Mouse (Mus musculus): ENCODE data around the gene Slc25a22.
A peak's percentile ranks its signal among the peaks of the same experiment; 100 is the strongest.

Slc25a22 gene

GRCm38 (mm10) chr7:141413809-141414584, 23.7 kb downstream of the Slc25a22 start, which contains the start of gene Gatd1:
Gene Gatd1 (minus strand): TSS chr7:141414136.
- peak; percentile 98 for DNase-seq (ENCODE audit: low read depth, low spot score)

- peak; percentile 68 for DNase-seq (ENCODE audit: low read depth, low spot score)
Measured at GRCm38 (mm10) chr7:141413331-141413730, 24.4 kb downstream of the Slc25a22 start.

- DNase-seq (ENCODE audit: low read depth, low spot score): no peak
Measured at GRCm38 (mm10) chr7:141411667-141412066, 26.0 kb downstream of the Slc25a22 start.

DNA sequence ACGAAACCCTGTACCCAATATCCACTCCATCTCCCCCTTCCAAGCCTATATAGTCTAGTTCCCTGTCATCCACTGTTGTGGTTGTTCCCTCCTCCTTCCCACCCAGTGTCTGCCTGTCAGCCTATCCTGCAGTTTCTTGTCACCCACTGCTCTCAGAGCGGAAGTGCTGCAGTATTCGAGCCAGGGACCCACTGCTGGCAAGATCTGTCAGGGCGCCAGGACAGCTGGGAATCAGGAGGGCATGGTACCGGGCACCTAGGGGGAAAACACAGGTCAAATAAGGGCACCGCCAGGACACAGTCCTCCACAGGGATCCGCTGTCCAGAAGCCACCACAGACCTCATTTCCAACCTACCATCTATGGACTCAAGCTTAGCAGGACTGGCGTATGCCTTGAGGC, 27.1 kb downstream of the Slc25a22 start:
- no peak for DNase-seq (ENCODE audit: low read depth, low spot score)

DNA sequence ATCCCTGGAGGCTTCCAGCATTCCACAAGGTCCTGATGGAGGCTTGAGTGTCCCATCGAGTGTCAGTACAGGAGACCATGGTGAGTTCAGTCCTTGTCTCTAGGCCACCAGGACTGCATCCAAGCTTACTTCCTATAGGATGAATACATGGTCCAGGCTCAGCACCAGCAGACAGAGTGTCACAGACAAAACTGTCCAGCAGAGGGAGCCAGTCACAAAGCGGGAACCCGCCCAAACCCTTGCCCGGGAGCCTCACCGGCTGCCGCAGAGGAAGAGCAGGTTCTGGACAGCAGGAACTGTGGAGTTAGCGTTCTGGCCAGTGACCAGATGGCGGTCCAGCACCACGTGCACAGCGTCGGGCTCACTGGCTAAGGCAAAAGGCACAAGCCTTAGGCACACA, 28.9 kb downstream of the Slc25a22 start:
- peak; percentile 89 for DNase-seq (ENCODE audit: low read depth, low spot score)

DNA sequence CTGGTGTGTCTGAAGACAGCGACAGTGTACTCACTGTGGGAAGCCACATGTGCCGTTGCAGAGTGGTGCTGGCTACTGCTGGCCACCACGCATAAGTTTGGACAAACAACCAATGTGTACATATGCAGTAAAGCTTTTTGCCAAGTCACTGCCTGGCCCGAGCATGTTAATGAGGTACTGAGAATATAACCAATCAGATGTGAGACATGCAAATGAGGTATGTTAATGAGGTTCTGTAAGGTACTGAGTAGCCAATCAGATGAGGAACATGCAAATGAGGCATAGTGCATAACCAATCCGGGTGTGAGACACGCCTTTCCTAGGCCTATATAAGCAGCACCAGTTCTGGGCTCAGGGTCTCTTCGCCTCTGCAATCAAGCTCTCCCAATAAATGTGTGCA, 30.0 kb downstream of the Slc25a22 start:
- peak; percentile 75 for DNase-seq (ENCODE audit: low read depth, low spot score)

- DNase-seq (ENCODE audit: low read depth, low spot score): no peak
Measured at GRCm38 (mm10) chr7:141405466-141405865, 32.2 kb downstream of the Slc25a22 start.

GRCm38 (mm10) chr7:141403305-141403704, 34.4 kb downstream of the Slc25a22 start:
- peak; percentile 64 for DNase-seq (ENCODE audit: low read depth, low spot score)

DNA sequence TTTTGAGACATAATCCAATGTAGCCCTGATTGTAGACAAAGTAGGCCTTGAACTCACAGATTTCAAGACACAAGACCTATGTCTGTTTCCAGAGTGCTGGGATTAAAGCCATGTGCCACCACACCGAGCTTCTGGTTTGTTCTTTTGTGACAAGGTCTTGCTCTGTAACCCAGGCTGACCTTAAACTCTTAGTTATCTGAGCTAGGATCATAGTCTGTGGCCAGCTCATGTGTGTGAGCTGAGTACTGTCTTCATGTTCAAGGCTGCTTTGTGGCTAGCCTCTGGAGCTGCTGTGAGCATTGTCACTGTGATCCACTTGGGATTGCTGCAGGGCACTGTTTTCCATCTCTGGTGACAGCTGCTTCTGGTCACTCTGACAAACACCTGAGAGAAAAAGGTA, 42.3 kb downstream of the Slc25a22 start:
- no peak for DNase-seq (ENCODE audit: low read depth, low spot score)

DNA sequence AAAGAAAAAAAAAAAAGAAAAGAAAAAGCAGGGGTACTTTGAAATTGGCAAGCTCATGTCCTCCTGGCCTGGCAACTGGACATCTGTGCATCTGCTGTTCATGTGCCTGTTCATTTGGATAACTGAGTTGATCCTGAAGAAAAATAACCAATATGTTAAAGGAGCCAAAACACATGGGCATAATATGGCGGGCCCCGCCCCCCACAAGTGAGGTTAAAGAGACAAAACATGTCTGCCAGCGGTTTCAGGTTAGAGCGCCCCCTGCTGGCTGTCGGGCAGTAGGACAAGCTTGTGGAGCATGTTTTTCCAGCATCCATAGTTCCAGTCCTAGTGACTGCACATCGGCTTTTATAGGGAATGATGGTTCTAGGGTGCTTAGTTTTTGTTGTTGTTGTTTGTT, 42.9 kb downstream of the Slc25a22 start:
- peak; percentile 92 for DNase-seq (ENCODE audit: low read depth, low spot score)

DNA sequence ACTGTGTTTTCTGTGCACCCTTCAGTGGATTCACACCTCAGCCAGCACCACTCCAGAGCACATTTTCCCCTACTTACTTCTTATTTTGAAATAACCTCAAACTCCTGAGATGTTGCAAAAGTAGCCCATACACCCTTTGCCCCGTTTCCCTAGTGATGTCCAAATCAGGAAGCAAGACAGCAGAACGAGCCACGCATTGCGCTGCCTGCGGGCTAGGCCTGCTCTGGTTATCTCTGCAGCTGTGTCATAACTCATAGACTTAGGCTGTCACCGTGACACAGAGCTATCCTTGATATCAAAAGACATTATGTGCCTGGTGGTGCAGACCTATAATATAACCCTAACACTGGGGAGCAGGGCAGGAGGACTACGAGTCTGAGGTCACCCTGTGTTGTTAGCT, 43.5 kb downstream of the Slc25a22 start:
- DNase-seq (ENCODE audit: low read depth, low spot score): no peak

DNA sequence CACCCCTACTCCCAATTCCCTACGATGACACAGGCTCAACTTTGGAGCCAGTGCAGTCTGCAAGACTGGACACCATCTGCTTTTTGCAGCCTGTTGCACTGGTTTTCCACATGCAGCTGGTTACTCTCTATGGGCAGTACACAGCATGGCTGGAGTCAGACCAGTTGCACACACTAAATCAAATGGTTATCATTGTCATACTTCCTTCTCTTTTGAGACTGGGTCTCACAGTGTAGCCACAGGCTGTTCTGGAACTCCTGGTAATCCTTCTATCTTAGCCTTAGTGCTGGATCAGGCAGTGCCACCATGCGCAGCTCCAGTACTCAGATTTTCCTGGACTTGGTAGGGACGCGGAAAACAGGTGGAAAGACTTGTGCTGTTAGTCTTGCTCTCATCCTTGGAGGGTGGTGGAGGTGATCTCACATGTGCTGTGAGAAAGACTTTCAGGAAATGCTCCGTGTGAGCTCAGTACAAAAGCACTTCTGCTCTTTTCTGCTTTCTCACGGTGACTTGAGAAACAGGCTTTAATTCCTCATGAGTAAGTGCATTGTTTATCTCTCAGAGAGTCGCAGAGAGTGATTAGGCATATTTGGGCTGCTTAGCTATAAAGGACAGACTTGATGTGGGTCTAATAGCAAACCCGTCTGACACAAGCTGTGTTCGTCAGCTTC, 45.0 kb downstream of the Slc25a22 start:
- no peak for DNase-seq (ENCODE audit: low read depth, low spot score)

DNA sequence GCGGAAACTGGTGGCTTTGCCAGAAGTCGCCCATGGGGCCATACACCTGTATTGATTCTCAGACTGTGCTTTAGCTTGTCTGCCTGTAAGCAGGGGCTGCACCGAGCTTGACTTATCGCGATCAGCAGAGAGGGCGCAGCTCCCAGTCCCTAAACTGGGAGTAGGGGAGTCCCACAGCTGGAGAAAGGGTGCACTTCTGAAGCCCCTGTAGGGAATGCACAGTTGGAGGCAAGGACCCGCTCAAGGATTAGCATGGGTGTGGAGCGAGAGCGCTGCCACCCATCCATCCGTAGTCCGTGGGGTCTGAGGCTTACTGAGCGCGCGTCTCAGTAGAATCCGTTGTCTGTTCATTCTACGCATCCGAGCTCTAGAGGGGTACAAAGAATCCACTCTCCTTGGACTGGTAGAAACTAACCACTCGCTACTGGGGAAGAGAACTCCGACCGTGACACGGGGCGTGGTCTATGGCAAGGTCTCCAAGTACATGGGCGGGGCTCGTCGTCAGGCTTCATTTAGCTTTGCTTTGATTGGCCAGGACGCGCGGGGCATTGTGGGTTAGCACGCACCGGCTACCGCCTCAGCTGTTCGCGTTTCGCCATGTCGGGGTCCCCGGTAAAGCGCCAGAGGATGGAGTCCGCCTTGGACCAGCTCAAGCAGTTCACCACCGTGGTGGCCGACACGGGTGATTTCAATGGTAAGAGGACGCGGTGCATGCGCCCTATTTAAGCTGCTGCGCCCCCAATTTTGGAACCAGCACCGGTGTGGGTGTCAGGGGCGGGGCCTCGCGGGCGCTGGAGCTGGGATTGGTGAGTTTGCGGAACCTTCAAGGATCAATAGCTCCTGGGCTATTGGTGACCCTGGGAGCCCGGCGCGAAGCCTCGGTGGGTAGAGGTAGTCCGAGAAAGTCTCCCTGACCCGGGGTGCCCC, 45.8 kb downstream of the Slc25a22 start, which contains the start of gene Taldo1:
Taldo1 (plus strand) TSS at position 575 of the 927 bp plus-strand sequence.
- DNase-seq (ENCODE audit: low read depth, low spot score): peak; percentile 99

DNA sequence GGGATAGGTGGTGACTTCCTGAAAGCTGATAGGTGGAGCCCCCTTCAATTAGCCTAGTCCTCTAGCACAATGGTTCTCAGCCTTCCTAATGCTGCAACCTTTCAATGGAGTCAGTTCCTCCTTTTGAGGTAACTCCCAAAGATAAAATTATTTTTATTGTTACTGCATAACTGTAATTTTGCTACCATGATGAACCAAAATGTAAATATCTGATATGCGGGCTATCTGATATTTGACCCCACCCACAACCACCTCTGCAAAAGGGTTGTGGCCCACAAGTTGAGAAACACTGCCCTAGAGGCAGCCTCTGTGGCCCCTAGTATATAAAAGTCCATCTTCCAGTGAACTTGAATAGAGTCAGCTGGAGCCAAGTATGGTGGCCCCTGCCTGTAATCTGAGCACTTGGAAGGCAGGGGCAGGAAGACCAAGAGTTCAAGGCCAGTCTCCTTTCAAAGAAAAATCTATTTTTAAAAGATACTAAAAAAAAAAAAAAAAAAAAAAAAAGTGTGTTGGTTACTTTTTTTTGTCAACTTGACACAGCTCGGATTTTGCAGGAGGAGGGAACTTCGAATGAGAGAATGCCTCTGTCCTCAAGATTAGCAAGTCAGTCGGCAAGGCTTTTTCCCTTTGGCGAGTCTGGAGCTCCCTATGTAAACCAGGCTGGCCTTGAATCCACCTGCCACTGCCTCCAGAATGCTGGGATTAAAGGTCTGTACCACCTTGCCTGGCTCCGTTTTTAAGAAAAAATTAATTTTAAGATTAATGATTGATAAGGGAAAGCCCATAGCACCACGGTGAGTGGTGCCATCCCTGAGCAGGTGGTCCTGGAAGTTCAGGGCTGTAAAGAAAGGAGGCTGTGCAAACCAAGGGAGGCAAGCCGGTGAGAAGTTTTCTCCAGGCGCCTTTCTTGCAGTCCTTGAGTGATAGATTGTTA, 47.1 kb downstream of the Slc25a22 start:
- DNase-seq (ENCODE audit: low read depth, low spot score): no peak

- DNase-seq (ENCODE audit: low read depth, low spot score): no peak
Measured at GRCm38 (mm10) chr7:141388487-141389109, 49.1 kb downstream of the Slc25a22 start.

- peak; percentile 46 for DNase-seq (ENCODE audit: low read depth, low spot score)
Measured at GRCm38 (mm10) chr7:141387807-141388486, 49.7 kb downstream of the Slc25a22 start.

- no peak for DNase-seq (ENCODE audit: low read depth, low spot score)
Measured at GRCm38 (mm10) chr7:141381068-141381835, 56.4 kb downstream of the Slc25a22 start.
